Mouse (Mus musculus) cerebellum, adult 2 months (tissue): ENCODE measurements around the gene Sdk1.

Experiments used
- CTCF ChIP-seq: fragments of 200-500 bp; IDR thresholded peaks from 2 replicates; pipeline ENCODE4 v1.5.1; 2011; ENCODE audit warnings: low read depth, mild to moderate bottlenecking, control low read depth, low read length, moderate library complexity, borderline replicate concordance; ENCODE audit not compliant: insufficient read depth
- POLR2A ChIP-seq: fragments of 200-500 bp; IDR thresholded peaks from 2 replicates; pipeline ENCODE4 v1.6.1; 2011; ENCODE audit warnings: low read length, control low read depth, borderline replicate concordance; ENCODE audit not compliant: insufficient read depth

- TF ChIP-seq CTCF (no peak), POLR2A (no peak)
Observed at GRCm38 (mm10) chr5:141857781-141858180, 616.5 kb downstream of the Sdk1 start.
